Mouse (Mus musculus): Measurements from ENCODE around the gene Iqgap2.

Gene Iqgap2

DNA sequence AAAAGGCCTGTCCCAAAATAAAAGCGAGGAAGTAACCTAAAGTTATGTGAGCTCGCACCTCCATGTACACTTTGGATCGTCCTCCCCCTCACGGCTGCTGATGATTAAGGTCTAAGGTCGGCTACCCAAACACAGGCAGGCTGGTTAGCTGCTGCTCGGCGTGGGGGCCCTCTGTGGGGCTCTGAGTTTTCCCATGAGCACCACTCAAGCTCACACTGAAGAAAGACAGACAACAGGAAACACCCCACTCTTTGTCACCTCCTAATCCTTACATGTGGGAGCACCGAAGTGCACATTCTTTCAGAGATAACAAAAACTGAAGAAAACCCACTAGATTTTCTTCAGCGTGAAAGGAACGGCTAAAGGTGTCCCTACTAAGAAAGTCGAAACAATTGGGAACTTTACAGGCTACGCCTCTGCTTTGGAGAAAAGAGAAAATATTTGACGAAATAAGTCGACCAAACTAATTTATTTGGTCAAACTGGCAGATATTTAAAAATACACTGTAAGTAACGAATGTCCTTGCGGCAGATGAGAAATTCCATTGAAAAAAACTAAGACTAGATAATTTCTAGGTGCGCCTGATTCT, 274.5 kb downstream of the Iqgap2 start:
- no peak for DNase-seq

DNA sequence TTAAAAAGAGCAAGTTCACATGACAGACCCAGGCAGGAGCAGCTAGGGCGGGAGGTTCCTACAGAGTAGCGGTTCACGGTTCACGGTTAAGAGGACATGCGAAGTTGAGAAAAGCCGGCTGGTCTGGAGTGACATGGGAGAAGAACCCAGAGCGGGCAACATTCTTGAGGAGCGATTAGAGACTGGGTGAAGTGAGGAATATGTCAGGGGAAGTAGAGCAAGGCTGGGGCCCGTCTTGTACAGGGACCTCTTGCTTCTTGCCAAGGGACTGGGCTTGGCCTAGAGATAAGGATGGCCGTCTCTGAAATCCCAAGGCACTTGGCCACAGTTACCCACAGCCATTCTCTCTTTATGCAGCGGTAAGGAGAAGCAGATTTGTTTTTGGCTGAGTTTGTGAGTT, 275.2 kb downstream of the Iqgap2 start:
- no peak for DNase-seq

DNA sequence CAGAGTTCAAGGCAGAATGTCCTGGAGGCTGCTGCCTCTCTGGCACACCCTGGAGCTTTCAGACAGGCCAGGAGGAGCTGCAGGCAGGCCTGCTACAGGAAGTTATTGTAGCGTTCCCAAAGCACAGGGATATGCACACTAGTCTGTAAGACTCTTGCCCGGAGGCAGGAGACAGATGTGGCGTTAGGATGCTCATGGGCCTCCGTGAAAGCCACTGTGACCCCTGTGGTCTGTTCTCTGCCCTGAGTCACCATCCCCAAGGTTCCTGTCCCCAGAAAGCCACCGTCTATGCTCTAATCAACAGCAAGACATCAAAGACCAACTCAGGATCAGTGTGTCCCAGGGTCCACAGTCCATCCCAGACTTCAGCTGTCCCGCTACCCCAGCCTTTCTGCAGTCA, 277.0 kb downstream of the Iqgap2 start:
- DNase-seq = no peak

DNA sequence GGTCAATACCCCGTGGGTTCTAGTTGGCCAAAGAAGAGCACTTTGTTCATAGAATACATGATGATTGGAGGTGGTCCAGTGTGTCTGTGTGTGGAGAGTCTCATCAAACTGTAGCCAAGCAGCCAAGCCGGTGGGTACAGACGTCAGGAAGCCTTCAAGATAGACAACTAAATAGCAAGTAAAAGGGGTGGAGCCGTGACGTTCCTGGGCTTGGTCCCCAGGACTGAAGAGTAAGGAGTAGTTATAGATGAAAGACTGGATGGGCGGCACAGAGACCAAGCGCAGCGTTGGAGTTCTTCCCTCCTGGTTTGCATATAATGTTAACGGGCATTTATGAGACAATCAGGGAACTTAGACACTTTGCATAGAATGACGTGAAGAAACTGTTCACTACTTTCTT, 279.5 kb downstream of the Iqgap2 start:
- DNase-seq = no peak

DNA sequence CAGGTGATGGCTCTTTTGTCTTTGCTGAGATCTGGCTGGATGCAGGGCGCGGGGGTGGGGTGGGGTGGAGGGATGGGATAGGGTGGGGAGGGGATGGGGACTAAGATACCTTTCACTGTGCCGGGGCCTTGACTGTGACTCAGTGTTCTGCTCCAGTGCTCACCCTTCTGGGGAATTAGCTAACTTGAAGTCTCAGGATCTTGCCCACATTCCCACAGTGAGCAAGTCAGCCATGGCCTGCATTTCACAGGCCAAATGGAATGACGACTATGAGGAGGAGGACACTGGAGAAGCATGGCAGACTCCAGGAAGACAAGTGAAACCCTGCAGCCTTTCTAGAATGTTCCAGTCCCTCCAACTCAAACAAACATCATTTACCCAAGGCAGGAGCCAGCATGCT, 280.0 kb downstream of the Iqgap2 start:
- DNase-seq = no peak

DNA sequence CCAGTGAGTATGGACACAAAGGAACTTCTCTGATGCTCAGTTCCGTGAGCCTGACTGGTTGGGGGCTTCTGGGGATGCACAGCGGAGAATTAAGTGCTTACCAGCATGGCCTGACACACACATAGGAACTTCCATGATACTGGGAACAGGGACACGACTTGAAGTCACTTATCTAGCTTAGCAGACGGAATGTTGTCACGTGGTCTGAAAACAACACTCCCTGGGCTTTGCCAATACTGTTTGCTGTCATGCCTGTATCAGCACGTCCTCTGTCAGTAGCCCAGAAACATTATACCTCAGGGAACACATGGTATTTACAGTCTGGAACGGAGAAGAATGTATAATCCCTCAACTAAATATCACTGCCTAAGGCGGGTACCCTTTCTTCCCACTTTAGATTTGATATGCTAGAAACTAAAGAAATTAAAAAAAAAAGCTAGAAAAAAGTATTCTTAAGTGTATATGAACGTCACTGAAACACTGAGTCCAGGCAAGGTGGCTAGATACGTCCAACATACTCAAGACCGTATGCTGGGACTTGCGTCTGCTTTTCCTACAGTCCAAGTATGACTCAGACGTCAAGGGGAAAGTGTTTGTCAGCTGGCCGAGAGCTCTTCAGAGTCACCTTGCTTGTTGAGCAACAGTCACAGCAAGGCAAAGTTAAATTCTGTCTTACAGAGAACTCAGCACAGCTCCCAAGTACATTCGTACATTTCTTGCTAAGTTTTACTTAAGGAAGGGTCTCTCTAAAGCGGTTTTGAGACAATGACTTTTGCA, 280.7 kb downstream of the Iqgap2 start:
- DNase-seq = no peak

DNA sequence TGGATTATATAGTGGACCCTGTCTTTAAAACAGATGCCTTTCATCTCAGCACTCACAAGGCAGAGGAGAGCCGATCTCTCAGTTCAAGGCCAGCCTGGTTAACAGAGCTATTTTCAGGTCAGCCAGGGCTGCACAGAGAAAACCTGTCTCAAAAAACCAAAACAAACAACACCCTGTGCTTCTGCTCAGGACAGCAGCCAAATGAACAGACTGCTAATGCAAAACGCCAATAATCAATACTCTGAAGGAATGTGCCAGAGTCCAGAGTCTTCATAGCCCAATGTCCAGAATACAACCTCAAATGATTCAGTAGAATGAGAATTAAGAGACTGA, 282.7 kb downstream of the Iqgap2 start:
- no peak for DNase-seq

DNA sequence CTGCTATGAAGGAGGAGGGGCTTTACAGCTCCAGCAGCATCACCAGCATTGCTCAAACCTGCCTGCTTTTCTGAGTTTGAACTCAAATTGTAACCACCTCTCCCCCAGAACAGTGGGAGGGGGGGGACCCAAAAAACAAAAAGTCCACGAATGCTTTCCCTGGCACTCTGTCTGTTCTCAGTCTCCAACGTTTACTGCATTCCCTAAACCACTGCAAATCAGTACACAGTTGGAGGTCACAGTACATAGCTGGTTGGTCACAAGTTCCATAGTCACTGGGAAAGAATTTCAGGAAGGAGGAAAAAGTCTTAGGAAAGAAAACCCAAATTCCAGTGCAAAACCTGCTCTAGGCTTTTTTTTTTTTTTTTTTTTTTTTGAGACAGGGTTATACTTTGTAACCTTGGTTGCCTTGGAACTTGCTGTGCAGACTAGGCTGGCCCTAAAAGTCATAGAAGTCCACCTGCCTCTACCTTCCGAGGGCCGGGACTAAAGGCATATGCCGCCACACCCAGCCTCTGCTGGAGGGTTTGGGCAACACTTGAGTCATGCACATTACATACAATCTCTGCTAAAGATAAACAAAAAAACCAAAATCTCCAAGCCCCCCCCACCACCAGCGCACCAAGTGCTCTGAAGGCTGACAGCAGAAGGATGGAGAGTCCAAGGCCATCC, 283.2 kb downstream of the Iqgap2 start:
- DNase-seq = no peak

DNA sequence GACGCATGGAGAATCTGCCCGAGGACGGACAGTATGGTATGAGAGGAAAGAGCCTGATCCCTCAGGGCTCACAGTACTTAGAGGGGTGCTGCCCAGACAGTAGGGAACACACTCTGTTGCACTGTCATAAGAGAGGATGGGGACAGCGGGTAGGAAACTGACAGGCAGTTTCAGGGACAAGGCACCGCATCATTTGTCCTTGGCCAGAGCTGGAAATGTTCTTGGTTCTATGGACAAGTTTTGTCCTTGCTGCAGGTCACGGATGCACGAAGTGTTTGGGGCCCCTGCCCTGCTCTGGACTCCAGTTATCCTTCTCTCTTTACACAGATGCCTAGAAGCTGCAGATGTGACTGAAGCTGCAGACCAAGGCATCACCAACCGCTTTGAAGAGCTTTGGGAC, 284.7 kb downstream of the Iqgap2 start:
- no peak for DNase-seq

DNA sequence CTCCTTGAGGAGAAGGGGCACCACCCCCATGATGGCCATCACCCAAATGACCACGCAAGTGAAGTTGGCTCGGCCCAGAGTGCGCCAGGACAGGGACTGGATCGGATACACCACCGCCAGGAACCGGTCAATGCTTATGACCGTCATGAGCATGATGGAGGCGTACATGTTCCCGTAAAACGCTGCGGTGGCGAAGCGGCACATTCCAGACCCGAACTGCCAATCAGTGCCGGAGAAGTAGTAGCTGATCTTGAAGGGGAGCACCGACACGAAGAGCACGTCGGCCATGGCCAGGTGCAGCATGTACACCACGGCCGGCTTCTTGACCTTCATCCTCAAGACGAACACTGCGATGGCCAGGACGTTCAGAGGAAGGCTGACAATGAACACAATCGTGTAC, 287.4 kb downstream of the Iqgap2 start:
- no peak for DNase-seq

DNA sequence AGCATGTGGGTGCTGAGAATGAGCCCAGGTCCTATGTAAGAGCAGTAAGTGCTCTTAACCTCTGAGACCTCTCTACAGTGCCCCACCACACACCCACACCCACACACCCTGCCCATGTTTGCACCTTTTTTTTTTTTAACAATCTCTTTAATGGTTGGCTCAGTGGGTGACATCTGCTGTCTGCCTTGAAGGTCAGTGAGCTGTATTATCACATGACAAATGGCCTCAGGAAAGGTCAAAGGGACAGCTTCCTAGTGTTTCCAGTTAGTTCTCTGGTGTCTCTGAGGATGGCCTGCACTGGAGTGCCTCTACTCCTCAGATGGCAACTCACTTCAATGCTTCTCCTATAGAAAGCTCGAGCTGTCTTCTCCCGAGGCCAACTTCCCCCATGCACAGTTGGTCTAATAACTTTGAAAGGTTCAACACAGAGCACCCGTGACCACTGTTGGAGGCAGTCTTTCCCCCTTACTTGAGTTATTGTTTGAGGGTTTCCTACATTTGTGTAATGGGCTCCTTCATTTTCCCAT, 291.8 kb downstream of the Iqgap2 start:
- no peak for DNase-seq

DNA sequence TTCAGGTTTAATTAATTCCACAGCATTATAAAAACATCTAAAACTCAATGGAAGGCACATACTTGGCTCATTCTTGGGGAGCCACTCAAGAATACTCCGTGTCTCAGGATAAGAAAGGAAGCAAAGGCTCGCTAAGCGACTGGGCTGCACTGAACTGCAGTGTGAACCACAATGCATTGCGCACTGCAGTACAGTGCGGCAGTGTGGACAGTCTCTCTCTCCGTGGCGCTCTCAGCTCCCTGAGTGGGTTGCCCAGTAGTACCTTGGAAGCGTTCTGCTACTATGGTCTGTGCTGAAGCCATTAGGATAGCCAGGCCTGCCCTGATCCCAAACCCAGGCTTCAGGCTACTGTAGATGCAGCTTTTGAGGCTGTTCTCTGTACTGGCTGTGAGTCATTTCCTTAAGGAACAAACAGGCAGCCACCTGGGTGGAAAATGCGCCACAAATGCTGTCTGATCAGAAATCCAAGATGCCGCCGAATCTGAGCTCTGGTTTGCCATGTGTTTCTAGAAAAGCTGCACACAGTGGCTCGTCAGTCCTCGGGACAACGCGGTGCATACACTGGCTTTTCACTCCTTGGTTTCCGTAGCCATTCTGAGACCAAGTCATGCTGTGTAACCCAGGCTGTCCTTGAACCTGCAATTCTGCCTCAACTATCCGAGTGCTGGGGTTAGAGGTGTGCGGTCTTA, 293.3 kb downstream of the Iqgap2 start:
- DNase-seq = no peak

DNA sequence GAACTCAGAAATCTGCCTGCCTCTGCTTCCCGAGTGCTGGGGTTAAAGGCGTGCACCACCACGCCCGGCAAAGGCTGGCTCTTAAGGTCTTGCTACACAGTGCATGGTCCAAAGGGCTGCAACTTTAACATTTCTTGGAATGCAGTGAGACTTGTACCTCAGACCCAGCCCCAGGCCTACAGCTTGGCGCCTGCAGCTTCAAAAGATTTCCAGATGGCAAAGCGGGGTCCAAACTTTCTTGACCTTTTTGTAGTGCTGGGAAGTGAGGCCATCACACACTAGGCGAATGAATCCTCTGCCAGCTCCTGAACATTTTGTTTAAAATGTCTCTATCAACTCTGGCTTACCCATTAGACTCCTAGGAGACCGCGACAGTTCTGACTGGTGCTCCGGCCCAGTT, 294.1 kb downstream of the Iqgap2 start:
- DNase-seq = no peak

DNA sequence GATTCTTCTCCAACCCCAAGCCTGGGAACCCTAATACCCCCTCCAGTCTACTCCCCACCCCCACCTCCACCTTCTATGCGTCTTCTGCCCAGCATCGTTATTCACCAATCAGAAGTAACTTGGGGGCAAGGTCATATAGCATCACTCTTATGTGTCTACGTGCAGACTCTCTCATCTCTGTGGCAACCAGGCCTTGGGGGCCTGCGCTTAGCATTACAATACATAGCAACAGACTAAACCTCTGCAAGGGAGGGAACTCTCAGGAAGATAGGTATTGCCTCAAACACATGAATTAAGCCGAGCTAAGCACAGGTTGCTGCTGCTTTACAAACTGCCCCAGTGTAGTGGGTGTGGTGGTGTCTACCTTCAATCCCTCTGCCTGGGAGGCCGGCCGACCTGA, 295.0 kb downstream of the Iqgap2 start:
- no peak for DNase-seq

DNA sequence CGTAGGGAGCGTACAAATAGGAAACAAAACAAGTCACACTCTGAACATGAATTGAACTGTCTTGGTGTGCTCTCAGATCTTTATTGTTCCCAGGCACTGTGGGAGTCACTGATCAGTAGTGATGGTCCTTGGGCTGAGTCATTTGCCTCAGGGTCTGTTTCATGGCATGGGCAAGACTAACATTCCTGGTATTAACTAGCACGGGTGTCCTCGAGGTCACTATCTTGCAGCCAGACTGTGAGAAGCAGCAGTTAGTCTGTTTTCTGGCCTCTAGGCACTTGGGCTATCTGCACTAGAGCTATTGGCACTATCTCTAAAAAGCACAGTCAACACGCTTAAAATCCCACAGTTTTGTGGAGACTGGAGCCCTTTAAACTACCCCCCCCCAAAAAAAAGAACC, 295.8 kb downstream of the Iqgap2 start:
- DNase-seq = no peak

DNA sequence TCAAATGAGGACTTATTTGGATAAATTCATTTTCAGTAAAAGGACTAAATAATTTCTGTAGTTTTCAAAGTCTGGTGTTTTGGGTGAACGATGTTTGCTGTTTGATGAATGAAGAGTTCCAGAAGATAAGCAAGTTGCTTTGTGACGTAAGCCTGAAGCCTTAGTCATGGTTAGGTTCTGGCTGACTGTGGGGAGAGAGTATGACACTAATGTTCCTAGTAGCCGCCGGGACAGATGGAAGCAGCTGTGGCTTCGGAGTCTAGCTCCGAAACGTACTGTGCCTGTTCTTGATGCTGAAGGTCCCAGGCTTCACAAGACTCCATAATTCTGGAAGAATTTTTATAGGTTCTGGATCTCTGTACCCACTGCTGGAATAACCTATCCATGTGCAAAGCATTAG, 296.3 kb downstream of the Iqgap2 start:
- DNase-seq = no peak

DNA sequence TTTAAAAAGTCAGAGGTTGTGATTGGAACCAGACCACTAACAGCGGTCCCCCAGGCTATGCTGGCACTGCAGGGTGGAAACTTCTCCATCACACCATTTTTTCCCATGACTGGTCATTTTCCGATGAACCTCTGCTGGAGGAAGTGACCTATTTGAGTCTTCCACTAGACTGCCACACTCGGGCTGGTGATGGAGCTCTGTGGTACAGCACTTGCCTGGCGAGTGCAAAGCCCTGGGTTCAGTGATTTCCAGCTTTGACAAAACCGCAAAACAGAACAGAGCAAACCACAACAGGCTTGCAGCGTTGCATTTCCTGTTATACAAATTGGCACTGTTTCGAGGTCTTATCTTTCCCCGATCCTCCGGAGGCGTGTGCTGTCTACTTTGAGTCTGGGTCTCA, 298.9 kb downstream of the Iqgap2 start:
- DNase-seq = no peak

DNA sequence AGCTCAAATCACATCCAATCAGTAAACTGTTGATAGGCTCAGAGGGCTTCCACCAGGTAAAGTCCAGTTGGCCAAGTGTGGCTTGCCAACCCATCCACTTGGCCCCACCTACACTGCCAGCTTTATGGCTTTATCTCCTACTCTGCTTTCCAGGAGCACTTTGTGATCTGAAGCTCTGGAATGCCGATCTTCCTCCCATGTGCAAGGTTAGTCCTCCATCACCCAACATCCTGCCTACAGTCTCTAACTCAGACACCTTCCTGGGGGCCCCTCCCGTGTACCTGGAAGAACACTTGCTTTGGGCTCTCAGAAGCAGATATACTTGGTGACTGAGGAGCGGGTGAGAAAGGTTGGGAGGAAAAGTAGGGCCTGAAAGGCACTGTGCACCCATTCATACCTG, 300.1 kb downstream of the Iqgap2 start:
- no peak for DNase-seq

DNA sequence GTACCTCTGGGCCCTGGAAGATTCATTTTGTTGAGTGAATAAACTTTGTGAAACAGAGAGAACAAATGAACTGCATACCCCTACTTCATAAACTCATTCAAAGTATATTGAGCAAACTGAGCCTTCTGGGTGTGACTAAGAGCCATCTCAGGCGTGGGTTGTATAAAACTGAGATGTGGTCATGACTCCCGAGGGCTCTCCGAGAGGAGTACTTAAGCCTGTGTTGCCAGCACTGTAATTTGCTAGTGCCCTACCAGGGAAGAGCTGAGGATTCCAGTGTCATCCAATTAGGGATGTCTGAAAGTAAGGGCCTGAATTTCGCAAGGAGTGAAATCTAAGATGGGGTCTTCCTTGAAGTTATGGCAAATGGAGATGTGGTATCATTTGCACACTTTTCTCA, 304.1 kb downstream of the Iqgap2 start:
- no peak for DNase-seq

DNA sequence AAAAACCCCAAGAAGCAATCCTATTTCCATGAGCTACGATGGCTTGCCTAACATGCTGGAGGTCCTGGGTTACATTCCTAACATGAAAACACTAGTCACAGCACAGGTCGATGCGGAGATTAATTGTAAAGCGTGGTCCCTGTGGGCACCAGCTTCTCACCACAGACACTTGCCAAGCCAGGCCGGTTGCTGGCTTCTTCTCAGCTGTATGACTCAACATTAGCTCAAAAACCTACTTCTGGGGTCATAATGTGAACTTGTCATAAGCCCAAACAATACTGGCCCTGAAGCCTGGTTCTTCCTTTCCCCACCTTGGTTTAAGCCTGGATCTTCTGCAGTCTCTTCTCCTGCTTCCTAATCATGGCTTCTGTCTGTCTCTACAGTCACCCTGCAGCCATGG, 306.8 kb downstream of the Iqgap2 start:
- DNase-seq = no peak

DNA sequence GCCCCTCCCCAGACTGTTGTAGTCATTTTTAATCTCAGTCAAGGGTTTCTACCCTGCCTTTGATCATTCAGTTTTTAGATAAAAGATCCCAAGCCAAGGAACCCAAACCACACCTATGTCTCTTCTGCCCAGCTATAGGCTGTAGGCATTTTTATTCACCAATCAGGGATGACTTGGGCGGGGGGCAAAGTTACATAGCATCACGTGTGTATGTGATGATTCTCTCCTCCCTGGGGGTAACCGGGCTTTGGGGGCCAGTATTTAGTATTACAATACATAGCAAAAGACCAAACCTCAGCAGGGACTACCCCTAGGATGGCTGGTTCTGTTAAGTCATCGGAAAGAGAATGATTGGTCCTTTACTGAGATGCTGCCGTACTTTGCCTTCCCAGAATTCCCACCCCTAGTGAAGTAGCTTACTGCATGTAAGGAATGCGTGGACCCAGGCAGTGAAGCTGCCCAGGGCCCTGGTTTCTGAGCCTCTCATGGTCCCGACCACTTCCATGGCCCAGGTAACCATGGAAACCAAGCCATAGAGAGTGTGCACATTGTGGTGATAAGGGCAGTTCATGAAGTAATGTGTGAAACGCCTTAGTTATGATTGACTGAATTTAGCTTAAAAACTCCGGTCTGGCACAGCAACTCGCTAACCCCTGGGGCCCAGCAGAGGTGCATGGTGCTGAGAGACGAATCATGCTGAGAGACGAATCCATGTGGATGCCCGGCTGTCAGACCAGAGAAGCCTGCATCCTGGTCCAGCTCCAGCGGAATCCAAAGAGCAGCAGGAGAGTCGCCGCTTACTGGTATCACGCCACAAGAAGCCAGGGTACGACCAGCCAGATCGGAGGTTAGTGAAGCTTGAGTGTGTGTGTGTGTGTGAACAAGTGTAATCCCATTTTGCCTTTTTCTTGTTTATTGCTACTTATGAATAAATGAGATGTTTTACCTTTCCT, 308.2 kb downstream of the Iqgap2 start:
- peak; percentile 18 to 33 for DNase-seq

DNA sequence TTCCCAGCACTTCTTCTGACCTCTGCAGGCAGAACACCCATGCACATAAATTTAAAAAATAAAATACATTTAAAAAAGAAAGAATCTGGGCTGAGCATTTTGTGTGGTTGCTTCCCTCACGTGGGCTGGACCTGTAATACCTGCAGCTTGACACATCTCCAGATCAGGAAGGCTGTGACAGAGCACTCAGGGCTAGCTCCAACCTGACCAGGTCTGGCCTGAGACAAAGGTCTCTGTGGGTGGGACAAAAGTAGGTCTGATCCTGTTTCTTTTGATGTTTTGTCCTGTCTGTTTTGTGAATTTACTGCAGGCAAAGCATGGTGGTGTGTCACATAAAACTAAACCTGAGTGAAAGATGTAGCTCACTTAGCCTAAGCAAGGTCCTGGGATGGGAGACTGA, 309.9 kb downstream of the Iqgap2 start:
- DNase-seq = no peak

Data from cerebellum, postnatal 36 days (tissue).